Mouse (Mus musculus) kidney, embryonic 15.5 days (tissue): Measurements from ENCODE around the gene Kmt5b. TPM values are rescaled to one million over a fixed set of nuclear protein-coding genes. Genes with fewer than 3 reads are reported as not detected.

Experiments used
- ATAC-seq: fragments of 200-750 bp; cut with Nextera tagmentation; replicated peaks from 2 replicates; pipeline ENCODE4 v1.8.0; 2017; ENCODE audit warnings: moderate TSS enrichment; ENCODE audit not compliant: low FRiP score
- H3K27ac ChIP-seq: fragments of 300-500 bp; sonication (generic); 2 replicates; pipeline ENCODE4 v1.5.1; 2015; ENCODE audit warnings: mild to moderate bottlenecking, inconsistent platforms
- H3K27me3 ChIP-seq: fragments of 300-500 bp; sonication (generic); 2 replicates; pipeline ENCODE4 v1.6.1; 2015; ENCODE audit warnings: inconsistent platforms
- H3K36me3 ChIP-seq: fragments of 300-500 bp; sonication (generic); 2 replicates; pipeline ENCODE4 v1.6.1; 2015; ENCODE audit warnings: inconsistent platforms
- H3K4me1 ChIP-seq: fragments of 300-500 bp; sonication (generic); 2 replicates; pipeline ENCODE4 v1.6.1; 2015; ENCODE audit warnings: inconsistent platforms
- H3K4me2 ChIP-seq: fragments of 300-500 bp; sonication (generic); 2 replicates; pipeline ENCODE4 v1.6.1; 2015; ENCODE audit warnings: moderate library complexity, mild to moderate bottlenecking, inconsistent platforms
- H3K4me3 ChIP-seq: fragments of 300-500 bp; sonication (generic); replicated peaks from 2 replicates; pipeline ENCODE4 v1.5.1; 2015; ENCODE audit warnings: mild to moderate bottlenecking, inconsistent platforms
- H3K9ac ChIP-seq: fragments of 300-500 bp; sonication (generic); 2 replicates; pipeline ENCODE4 v1.6.1; 2015; ENCODE audit warnings: mild to moderate bottlenecking, inconsistent platforms
- H3K9me3 ChIP-seq: fragments of 300-500 bp; sonication (generic); replicated peaks from 2 replicates; pipeline ENCODE4 v1.6.1; 2016; ENCODE audit warnings: inconsistent platforms
- WGBS: fragments of 180-500 bp; shearing (Covaris S2); methylation state at CpG from one replicate; pipeline ENCODE4 v1.1.7; 2015; ENCODE audit warnings: mixed read lengths; 5-methylcytosine and 5-hydroxymethylcytosine counted together
- polyA plus RNA-seq: library from polyadenylated mRNA; unstranded; fragments of >200 nt; fragmentation: Nextera tagmentation; extraction: Ambion mirVana; gene quantifications from 2 replicates; pipeline ENCODE4 v1.2.1, GENCODE M21; 2015

The Kmt5b gene
- polyA plus RNA-seq, 1 experiment from 2014 or later: 30.9 TPM

GRCm38 (mm10) chr19:3846676-3847604, 79.7 kb downstream of the Kmt5b start:
- no peak overlapping the region for H3K9ac ChIP-seq
- H3K4me3 ChIP-seq: no peak overlapping the region
- 83% methylated on average over 10 of the region's 10 CpGs for WGBS
- H3K27ac ChIP-seq: no peak overlapping the region
- H3K4me1 ChIP-seq: peaks cover 24% of the 10 kb centered on the region
- no peaks in the 10 kb centered on the region for H3K27me3 ChIP-seq
- no peaks in the 10 kb centered on the region for H3K36me3 ChIP-seq
- no peak for ATAC-seq
- H3K4me2 ChIP-seq: no peak overlapping the region
- H3K9me3 ChIP-seq: no peaks in the 10 kb centered on the region

- peaks cover 22% of the 10 kb centered on the region for H3K4me1 ChIP-seq
- H3K9ac ChIP-seq: no peak overlapping the region
- H3K27ac ChIP-seq: no peak overlapping the region
- H3K36me3 ChIP-seq: no peaks in the 10 kb centered on the region
- no peak overlapping the region for H3K4me3 ChIP-seq
- H3K9me3 ChIP-seq: no peaks in the 10 kb centered on the region
- WGBS: 87% methylated on average over 5 of the region's 5 CpGs
- H3K4me2 ChIP-seq: no peak overlapping the region
- H3K27me3 ChIP-seq: no peaks in the 10 kb centered on the region
- ATAC-seq: no peak
These were observed 80.5 kb downstream of the Kmt5b start for GRCm38 (mm10) chr19:3847711-3848110.

GRCm38 (mm10) chr19:3848207-3848808, 81.1 kb downstream of the Kmt5b start:
- ATAC-seq: no peak
- H3K27ac ChIP-seq: peak overlapping the region; percentile 51; the same call in 1 of the 2 replicates
- WGBS: 45% methylated on average over 7 of the region's 7 CpGs

GRCm38 (mm10) chr19:3849251-3849650, 82.0 kb downstream of the Kmt5b start:
- Histone ChIP-seq H3K4me2 (no peak overlapping the region), H3K36me3 (no peaks in the 10 kb centered on the region), H3K4me3 (no peak overlapping the region), H3K9ac (no peak overlapping the region), H3K4me1 (peaks cover 30% of the 10 kb centered on the region), H3K27me3 (no peaks in the 10 kb centered on the region), H3K9me3 (no peaks in the 10 kb centered on the region), H3K27ac (0 out of 2 replicates have a peak overlapping the region, but pooled peaks have one; percentile 51)
- 87% methylated on average over 2 of the region's 2 CpGs for WGBS
- no peak for ATAC-seq

More at GRCm38 (mm10) chr19:3848207-3848808, 81.1 kb downstream of the Kmt5b start:
- H3K4me3 ChIP-seq: no peak overlapping the region
- H3K9ac ChIP-seq: no peak overlapping the region
- no peak overlapping the region for H3K4me2 ChIP-seq
- no peaks in the 10 kb centered on the region for H3K36me3 ChIP-seq
- no peaks in the 10 kb centered on the region for H3K9me3 ChIP-seq
- H3K4me1 ChIP-seq: peaks cover 21% of the 10 kb centered on the region
- no peaks in the 10 kb centered on the region for H3K27me3 ChIP-seq

- WGBS: 50% methylated on average over 5 of the region's 5 CpGs
- Histone ChIP-seq H3K4me2 (no peak overlapping the region), H3K4me3 (no peak overlapping the region), H3K9me3 (no peaks in the 10 kb centered on the region), H3K4me1 (peaks cover 37% of the 10 kb centered on the region), H3K27ac (no peak overlapping the region), H3K27me3 (no peaks in the 10 kb centered on the region), H3K36me3 (no peaks in the 10 kb centered on the region), H3K9ac (no peak overlapping the region)
- no peak for ATAC-seq
These were observed 82.9 kb downstream of the Kmt5b start for GRCm38 (mm10) chr19:3850076-3850475.

- H3K27ac ChIP-seq: peak overlapping the region; percentile 99
- ATAC-seq: peak; percentile 17; the same call in 1 of the 2 replicates
- H3K36me3 ChIP-seq: no peaks in the 10 kb centered on the region
- H3K9me3 ChIP-seq: no peaks in the 10 kb centered on the region
- H3K4me3 ChIP-seq: peak overlapping the region; percentile 88
- peak overlapping the region; percentile 87 for H3K4me2 ChIP-seq
- no peaks in the 10 kb centered on the region for H3K27me3 ChIP-seq
- peak overlapping the region; percentile 40 for H3K9ac ChIP-seq
- 3% methylated on average over 19 of the region's 19 CpGs for WGBS
- peaks cover 46% of the 10 kb centered on the region for H3K4me1 ChIP-seq
These were observed 83.7 kb downstream of the Kmt5b start for GRCm38 (mm10) chr19:3850847-3851469.

- H3K27me3 ChIP-seq: no peaks in the 10 kb centered on the region
- H3K27ac ChIP-seq: peak within 1 kb of the TSS; percentile 99
- H3K4me3 ChIP-seq: peak within 1 kb of the TSS; percentile 88
- peak within 1 kb of the TSS; percentile 91 for H3K9ac ChIP-seq
- no peaks in the 10 kb centered on the region for H3K36me3 ChIP-seq
- WGBS: under 1% methylated on average over 54 of the region's 54 CpGs
- peaks cover 47% of the 10 kb centered on the region for H3K4me1 ChIP-seq
- no peaks in the 10 kb centered on the region for H3K9me3 ChIP-seq
- H3K4me2 ChIP-seq: peak within 1 kb of the TSS; percentile 87
- ATAC-seq: peak; percentile 97
These were observed 84.3 kb downstream of the Kmt5b start, which contains the start of gene Chka for GRCm38 (mm10) chr19:3851502-3851962. Chka (plus strand) TSS chr19:3851773.

GRCm38 (mm10) chr19:3851979-3852681, 84.9 kb downstream of the Kmt5b start:
- ATAC-seq: peak; percentile 49
- Histone ChIP-seq H3K4me3 (peak overlapping the region; percentile 88), H3K9me3 (no peaks in the 10 kb centered on the region), H3K27ac (peak overlapping the region; percentile 99), H3K27me3 (no peaks in the 10 kb centered on the region), H3K36me3 (no peaks in the 10 kb centered on the region), H3K9ac (peak overlapping the region; percentile 91), H3K4me2 (peak overlapping the region; percentile 87), H3K4me1 (peaks cover 49% of the 10 kb centered on the region)
- WGBS: under 1% methylated on average over 65 of the region's 74 CpGs

- no peaks in the 10 kb centered on the region for H3K27me3 ChIP-seq
- peak overlapping the region; percentile 88 for H3K4me3 ChIP-seq
- no peak overlapping the region for H3K9ac ChIP-seq
- H3K9me3 ChIP-seq: no peaks in the 10 kb centered on the region
- H3K36me3 ChIP-seq: no peaks in the 10 kb centered on the region
- H3K27ac ChIP-seq: 0 out of 2 replicates have a peak overlapping the region, but pooled peaks have one; percentile 99
- peaks cover 49% of the 10 kb centered on the region for H3K4me1 ChIP-seq
- peak overlapping the region; percentile 87 for H3K4me2 ChIP-seq
- no peak for ATAC-seq
- WGBS: 86% methylated on average over 10 of the region's 10 CpGs
These were observed 85.9 kb downstream of the Kmt5b start for GRCm38 (mm10) chr19:3853121-3853520.

- Histone ChIP-seq H3K27ac (no peak overlapping the region), H3K9ac (no peak overlapping the region), H3K36me3 (no peaks in the 10 kb centered on the region), H3K4me3 (peak overlapping the region; percentile 88), H3K9me3 (no peaks in the 10 kb centered on the region), H3K27me3 (no peaks in the 10 kb centered on the region), H3K4me1 (peaks cover 44% of the 10 kb centered on the region), H3K4me2 (peak overlapping the region; percentile 87)
- WGBS: 81% methylated on average over 1 of the region's 1 CpGs
- no peak for ATAC-seq
These were observed 86.7 kb downstream of the Kmt5b start for GRCm38 (mm10) chr19:3853891-3854290.

GRCm38 (mm10) chr19:3855091-3855490, 87.9 kb downstream of the Kmt5b start:
- Histone ChIP-seq H3K36me3 (no peaks in the 10 kb centered on the region), H3K27me3 (no peaks in the 10 kb centered on the region), H3K9me3 (no peaks in the 10 kb centered on the region), H3K4me2 (peak overlapping the region; percentile 39), H3K4me1 (peaks cover 42% of the 10 kb centered on the region), H3K9ac (no peak overlapping the region), H3K4me3 (peak overlapping the region; percentile 12; the same call in 1 of the 2 replicates), H3K27ac (peak overlapping the region; percentile 61; the same call in 1 of the 2 replicates)
- ATAC-seq: no peak
- WGBS: 44% methylated on average over 6 of the region's 6 CpGs
